Mouse (Mus musculus): ENCODE results near the gene Isg15.

- TF ChIP-seq POLR2A (IDR thresholded peaks at IDR 0.05; ENCODE audit: low read depth, low read length) (no peak), CTCF (IDR thresholded peaks at IDR 0.05; ENCODE audit: borderline replicate concordance, insufficient read depth, low read length) (no peak)
These were observed 15.6 kb upstream of the Isg15 start for GRCm38 (mm10) chr4:156216196-156216595.

Measured in embryonic fibroblast, embryonic 13.5 days (primary cell).